Mouse (Mus musculus): ENCODE measurements around the gene Slc28a3.

GRCm38 (mm10) chr13:58655552-58655951 lies 44.9 kb upstream of the Slc28a3 start:
- no peak for TF ChIP-seq CTCF (IDR thresholded peaks at IDR 0.05; ENCODE audit: low read depth, low read length)
- TF ChIP-seq POLR2A (IDR thresholded peaks at IDR 0.05; ENCODE audit: borderline replicate concordance, low read depth, low read length): no peak
